Mouse (Mus musculus): ENCODE data around the gene Wdr91. TPM values are rescaled to one million over a fixed set of nuclear protein-coding genes. Genes with fewer than 3 reads are reported as not detected.
A peak's percentile ranks its signal among the peaks of the same experiment; 100 is the strongest.

The Wdr91 gene
- total RNA-seq, 2 experiments from 2014 or later: 5.8 to 22.7 TPM

- ATAC-seq (replicated peaks; ENCODE audit: poor library complexity): no peak
Observed at GRCm38 (mm10) chr6:34865213-34865612, 45.5 kb downstream of the Wdr91 start.

GRCm38 (mm10) chr6:34863786-34864514 lies 46.7 kb downstream of the Wdr91 start:
- ATAC-seq (replicated peaks; ENCODE audit: poor library complexity): no peak

DNA sequence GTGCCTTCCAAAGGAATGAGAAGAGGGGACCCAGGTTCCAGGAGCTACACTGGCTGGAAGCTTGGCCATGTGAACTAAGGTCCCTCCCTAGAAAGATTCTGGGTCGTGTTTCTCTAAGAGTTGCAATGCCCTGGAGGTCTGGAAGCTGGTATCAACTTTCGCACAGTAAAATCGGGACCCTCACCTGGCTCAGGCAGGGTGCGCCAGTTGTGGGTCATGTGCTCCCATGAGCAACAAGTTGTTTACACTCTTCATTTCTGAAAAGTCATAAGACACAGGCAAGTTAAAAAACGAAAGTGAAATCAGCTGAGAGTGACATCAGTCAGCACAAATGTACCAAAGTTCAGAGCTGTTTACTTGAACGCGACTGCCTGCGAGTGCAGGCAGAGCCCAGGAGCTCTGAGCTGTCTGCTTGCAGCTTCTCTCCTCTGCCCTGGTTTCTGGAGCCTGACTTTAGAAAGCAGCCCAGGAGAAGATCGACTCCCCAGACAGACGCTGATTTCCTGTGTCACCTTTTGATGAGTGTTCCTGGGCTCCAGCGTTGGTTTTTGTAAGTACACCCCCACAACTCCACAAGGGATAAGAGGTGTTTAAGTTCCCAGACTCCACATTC lies 47.8 kb downstream of the Wdr91 start, which contains the start of gene Tmem140:
Gene Tmem140, plus strand, starts transcription at position 356 of the 613 bp plus-strand sequence.
- ATAC-seq (replicated peaks; ENCODE audit: poor library complexity): peak; percentile 54

GRCm38 (mm10) chr6:34862381-34862780 lies 48.3 kb downstream of the Wdr91 start:
- peak; percentile 62 for ATAC-seq (replicated peaks; ENCODE audit: poor library complexity)

DNA sequence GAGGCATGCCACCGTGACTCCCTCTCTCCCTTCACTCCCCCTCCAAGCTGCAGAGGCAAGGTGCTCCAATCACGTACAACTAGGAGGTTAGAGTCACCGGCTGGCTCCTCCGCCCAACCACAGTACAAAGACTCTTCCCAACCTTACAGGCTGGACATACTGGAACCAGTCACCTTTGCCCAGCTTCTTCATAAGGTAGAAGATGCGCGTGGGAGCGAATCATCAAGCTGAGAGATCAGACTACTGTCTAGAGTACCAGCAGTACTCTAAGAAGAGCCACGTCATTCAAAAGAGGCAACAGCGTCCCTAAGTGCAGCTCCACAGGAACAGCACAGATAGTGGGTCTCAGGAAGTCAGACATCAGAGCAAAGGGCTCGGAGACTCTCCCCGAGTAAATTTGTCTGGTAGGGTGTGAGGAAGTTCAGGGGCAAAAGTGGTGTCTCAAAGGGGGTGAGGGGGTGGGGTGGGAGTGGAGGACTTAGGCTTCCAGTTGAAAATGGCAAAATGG lies 49.1 kb downstream of the Wdr91 start:
- peak; percentile 51 for ATAC-seq (replicated peaks; ENCODE audit: poor library complexity)

DNA sequence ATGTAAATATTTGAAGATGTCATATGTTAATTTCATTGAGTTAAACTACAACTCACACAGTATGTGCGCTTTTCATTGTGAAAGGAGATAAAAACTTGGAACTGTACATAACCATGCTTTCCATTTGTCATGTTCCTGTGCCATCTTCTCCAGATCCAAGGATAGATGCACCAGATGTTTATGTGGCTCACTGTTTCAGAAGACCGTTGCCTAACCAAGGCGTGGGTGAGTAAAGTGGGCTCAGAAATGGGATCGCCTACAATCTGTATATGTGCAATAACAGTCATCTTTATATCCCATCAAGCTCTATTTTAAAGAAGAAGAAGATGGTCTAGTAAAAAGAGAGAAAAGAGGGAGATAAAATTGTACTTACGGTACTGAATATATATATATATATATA lies 78.3 kb downstream of the Wdr91 start:
- no peak for ATAC-seq (replicated peaks; ENCODE audit: poor library complexity)

Other genes starting within 250 kb of the Wdr91 start
- 3.6 and 7.1 TPM in 2 replicates for gene Agbl3, start 130.4 kb downstream of the Wdr91 start, total RNA-seq (2015)
- gene Agbl3, start 130.4 kb downstream of the Wdr91 start, total RNA-seq (2017): 2.9 and 3.6 TPM in 2 replicates
- gene Tmem140, start 47.7 kb downstream of the Wdr91 start, total RNA-seq (2015): 0.10 and 1.2 TPM in 2 replicates
- 0.33 and 0.88 TPM in 2 replicates for gene Tmem140, start 47.7 kb downstream of the Wdr91 start, total RNA-seq (2017)
- gene Cyren, start 32.8 kb downstream of the Wdr91 start, total RNA-seq (2015): 5.1 and 5.6 TPM in 2 replicates
- gene Cyren, start 32.8 kb downstream of the Wdr91 start, total RNA-seq (2017): 2.5 and 2.9 TPM in 2 replicates
- not detected in 2 replicates for gene Stra8, start 9.3 kb upstream of the Wdr91 start, total RNA-seq (2015)
- gene Stra8, start 9.3 kb upstream of the Wdr91 start, total RNA-seq (2017): not detected in 2 replicates
- gene Slc23a4, start 77.5 kb upstream of the Wdr91 start, total RNA-seq (2015): 0.42 TPM in 1 of 2 replicates, not detected in the other
- 0.10 TPM in 1 of 2 replicates, not detected in the other for gene Slc23a4, start 77.5 kb upstream of the Wdr91 start, total RNA-seq (2017)
- 56.9 and 59.5 TPM in 2 replicates for gene Cnot4, start 222.8 kb upstream of the Wdr91 start, total RNA-seq (2015)
- 24.7 and 28.9 TPM in 2 replicates for gene Cnot4, start 222.8 kb upstream of the Wdr91 start, total RNA-seq (2017)

Data from megakaryocyte progenitor cell, adult 5-6 weeks (primary cell).